Mouse (Mus musculus) adrenal gland, adult 18-20 months (tissue): ENCODE measurements at regions not wholly inside any gene's neighbourhood (a gene's known extent, or its start where the extent isn't known, plus 50 kb on each side); places are given as distances from the start of the nearest gene placed in this dataset.

Source experiments
- DNase-seq, 2 experiments: peaks; one replicate each; pipeline ENCODE4 v3.0.0; 2021 to 2022; ENCODE audit warnings: low spot score in 2 of 2

DNA sequence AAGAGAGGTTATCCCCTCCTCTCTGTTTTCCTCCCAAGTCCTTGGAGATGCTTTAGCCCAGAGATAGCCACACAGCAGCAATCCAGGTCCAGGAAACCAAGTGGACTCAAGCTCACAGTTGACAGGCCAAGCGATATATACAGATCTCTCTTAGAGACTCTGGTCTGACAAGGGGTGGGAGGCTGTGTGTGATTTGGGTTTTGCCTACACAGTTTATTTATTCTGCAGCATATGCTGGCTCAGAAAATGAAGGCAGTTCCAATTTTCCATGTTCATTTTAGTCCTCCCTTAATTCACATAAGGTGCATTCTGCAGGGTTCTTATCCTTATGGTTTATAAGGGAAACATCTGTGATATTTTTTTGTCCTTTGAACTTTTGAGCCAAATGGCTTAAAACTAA is 595.0 kb upstream of the Apob start:
- no peak for DNase-seq

DNA sequence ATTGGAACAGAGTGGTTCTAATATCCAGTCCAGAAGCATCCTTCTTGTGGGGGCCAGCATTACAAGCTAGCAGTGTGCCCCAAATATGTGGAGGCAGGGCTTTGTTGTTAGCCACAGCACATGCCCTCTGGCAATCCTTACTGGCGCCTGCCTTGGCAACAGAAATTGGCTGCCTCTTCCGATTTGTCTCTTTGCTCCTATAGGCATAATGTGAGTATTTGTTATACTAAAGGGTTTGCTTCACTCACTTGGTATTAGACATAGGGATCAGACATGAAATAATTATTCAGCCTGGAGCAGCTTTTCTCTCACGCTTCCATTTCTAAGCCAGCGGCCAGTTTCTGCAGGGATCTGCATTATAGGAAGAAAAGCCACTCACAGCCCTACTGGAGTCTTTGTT is 573.6 kb upstream of the Apob start:
- no peak for DNase-seq

DNA sequence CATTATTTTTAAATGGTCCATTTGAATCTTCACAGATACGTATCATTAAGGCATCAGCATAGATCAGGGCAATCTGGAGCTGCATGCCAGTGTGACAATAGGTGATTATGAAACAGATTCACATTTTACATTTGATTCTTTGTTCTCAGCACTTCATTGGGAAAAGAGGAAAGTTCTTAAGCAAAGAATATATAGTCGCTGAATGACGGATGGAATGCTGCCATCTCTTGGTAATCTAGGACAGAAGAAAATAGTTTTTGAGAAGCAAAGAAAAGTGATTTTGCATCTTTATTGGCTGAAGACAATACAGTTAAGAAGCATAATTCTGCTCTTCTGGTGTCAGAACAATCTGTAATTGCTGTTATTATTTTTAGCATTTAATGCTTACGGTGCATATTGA is 565.6 kb upstream of the Apob start:
- no peak for DNase-seq

DNA sequence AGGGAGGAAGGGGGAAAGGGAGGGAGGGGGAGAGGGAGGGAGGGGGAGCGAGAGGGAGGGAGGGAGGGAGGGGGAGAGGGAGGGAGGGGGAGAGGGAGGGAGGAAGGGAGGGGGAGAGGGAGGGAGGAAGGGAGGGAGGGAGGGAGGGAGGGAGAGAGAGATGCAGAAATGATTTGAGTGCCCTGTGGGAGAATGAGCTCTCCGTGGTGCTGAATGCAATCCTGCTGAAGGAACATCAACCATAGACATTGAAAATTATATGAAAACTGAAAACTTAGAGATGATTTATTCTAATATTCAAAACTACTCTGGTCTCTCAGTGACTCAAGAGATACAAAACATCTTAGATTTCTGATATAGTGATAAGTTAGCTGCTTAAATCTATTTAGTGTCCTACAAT is 557.2 kb upstream of the Apob start:
- no peak for DNase-seq

DNA sequence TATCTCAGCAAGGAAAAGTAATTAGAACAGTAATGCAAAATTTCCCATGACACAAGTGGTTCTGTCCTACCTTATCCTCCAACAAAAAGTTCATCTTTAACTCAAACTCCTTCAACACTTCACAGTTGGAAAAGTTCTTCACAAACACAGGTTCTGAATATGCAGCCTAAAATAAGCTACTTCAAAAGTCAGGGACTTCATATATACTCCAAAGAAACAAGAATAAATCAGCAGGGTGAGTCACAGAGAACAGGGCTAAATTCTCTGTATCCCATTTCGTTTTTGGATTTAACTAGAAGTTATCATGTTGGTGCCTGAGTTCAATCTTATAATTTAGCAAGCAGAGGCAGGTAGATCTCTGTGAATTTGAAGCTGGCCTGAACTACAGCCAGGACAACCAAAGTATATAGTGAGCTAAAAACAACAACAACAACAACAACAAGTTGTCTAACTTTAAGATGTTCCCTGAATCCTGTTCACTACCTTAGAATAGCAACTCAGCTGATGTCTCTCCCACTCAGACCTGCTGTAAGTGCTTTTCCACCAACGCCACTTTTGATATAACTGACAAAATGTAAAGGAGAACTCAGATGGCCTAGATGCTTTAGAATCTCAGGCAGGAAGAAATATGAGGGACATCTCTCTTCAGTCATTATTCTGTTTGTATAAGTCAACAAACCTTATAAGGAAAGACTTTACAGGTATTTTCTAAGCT is 555.5 kb upstream of the Apob start:
- DNase-seq: no peak

DNA sequence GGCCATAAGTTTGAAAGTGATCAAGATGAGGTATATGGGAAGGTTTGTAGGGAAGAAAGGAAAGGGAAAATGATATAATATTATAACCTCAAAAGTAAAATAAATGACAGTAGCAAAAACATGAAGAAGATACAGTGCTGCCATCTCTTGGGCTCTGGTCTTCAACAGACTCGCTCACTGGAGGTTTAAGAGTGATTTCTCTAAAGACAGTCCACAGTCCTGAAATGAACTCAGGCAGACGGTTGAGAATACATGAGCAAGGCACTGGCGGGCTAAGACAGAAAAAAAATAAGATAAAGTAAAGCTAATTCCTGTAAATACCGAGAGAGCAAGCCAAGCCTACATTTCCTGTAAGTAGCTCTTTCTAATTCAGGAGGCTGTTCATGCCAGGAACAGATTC is 546.5 kb upstream of the Apob start:
- no peak for DNase-seq

DNA sequence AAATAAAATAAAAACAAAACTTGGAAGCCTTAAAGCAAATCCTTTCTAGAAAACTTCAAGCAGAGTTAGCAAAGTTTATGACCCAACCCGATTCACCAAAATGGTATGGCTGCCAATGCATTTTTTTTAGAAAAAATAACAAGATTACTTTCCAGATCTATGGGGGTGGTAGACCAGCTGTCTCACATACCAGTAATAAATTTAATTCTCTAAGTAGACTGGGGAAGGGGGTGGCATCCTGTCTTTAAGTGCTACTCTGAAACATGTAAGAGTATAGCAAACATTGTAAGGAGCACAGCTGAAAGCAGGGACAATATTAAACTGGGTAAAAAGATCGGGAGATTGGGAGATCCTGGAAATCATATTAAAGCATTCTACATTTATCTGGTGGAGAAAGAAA is 532.2 kb upstream of the Apob start:
- DNase-seq: no peak

DNA sequence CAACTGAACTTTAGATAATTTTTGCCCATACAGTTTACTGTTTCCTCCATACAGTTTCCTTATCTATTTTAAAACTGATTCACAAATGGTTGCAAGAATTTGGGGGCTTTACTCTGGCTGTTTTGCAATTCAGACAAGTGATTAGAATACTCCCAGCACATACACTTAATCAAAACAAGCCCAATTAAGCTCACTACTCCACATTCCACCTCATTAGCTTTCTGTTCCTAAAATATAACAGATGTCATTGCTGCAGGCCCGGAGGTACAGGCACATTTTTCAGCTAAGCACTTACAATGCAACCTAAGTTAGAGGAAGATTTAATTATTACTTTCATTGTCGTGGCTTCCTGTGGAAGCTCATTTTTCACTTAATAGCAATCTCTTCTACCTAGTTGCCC is 526.9 kb upstream of the Apob start:
- no peak for DNase-seq

DNA sequence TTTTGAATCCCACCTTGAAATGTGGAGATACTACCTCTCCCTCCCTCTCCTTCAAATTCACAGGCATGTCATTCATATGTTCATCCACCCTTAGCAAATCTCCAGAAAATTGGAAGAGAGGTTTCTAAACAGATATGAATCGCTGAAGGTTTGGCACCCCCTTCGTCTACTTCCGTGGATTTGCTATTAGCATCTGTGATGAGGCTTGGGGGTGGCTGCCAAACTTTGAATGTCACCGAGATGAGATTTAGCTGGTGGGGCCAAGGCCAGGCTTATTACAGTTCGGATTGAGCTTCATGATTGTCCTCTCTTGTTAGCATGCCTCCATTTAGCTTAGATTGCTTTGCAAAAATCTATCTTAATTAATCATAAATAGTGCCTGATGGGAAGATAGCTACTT is 520.4 kb upstream of the Apob start:
- no peak for DNase-seq

DNA sequence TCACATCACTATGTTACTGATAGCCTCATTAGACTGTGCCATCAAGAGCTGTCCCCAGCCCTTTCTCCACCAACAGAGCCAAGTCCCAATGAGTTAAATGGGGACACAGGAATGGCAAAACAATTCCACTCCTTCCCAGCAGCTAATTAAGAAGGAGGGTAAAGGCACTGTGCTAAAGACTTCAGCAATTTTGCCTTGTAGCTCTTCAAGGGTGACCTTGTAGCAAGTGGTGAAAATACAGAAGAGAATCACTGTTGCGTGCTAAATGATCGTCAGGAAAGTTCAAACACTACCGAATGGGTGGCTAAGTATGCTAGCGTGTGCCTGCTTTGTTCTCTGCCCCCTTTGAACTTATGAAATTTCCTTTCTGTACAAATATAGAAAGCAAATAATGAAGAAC is 519.9 kb upstream of the Apob start:
- no peak for DNase-seq

DNA sequence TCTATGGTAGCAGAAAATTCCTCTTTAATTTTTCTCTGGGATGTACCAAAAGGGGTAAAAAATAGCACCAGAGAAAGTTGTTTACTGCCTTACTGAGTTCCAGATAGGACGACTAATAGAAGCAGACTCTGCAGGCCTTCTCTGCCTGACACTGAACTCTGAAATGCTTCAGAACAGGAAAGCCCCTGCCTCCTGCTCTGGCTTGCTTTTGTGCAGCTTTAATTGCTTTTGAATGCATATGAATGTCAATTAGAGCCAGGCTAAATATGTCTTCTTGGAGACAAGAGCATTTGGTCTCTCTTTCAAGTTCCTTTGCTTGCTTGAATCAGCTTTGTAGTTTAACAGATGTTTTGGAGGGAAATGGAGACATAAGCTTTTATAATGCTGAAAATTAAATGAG is 512.5 kb upstream of the Apob start:
- no peak for DNase-seq

DNA sequence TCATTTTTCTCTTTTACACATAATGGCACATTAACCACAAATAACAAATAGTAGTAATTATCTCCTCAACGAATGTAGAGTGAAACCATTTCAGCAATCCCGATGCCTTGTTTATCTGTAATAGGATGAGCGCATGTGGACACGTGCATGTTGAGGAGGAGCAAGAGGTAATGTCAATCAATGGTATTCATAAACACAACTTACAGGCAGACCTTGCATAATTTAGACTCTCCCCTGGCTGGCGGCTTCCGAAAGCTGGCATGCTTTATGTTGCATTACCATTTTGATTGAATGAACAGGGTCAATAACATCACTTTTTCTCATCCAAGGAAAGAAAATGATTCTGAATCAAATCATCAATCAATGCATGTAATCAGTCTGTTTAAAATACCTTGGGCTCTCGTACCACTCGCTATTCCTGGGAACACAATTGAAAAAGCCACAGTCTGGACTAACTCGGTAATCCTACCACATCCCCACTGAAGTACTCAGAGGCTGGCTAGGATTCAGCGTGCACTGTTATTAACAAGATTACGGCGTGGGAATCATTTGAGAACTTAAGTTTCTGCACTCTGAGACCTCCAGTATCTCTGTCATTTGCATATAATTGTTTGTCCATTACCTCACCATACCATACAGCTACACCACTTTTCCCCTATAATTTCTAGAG is 464.7 kb upstream of the Apob start:
- no peak for DNase-seq

DNA sequence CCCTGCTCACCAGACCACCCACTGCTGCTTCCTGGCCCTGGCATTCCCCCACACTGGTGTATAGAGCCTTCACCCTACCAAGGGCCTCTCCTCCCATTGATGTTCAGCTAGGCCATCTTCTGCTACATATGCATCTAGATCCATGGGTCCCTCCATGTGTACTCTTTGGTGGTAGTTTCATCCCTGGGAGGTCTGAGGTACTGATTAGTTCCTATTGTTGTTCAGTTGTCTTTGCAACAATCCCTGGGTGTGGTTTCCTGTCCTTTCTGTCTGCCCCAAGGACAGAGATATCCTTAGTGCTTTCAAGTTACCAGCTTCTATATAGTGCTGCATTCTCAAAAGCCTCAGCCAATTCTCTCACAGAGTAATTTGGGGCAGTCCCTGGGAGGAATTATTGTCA is 440.1 kb upstream of the Apob start:
- no peak for DNase-seq

DNA sequence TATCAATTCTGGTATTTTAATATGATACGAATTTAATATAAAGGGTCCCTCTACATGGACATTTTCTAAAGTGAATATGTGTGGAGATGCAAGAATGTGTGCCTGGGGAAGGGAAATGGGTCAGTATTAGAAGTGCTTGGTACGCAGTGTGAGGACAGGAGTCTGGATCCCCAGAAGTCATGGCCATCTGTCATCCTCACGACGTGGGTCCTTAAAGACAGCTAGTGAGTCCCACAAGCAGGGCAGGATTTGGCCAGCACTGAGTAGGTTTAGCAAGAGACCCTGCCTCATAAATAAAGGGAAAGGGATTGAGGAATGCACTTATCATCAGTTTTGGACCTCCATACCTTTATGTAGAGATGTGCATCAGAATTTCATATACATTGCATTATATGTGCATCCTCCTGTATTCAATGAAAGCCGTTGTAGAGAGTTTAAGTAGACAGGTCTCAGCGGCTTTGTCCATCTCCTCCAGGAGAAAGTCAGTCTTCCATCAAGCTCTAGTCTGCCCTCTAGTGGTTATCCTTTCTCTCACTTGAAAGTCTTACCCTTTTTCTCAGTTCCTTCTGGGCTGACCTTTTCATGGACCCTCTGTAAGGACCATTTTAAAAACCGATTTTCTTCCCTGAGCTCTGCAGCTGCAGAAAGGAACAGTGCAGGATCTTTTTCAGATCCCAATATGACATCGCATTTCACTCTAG is 434.0 kb upstream of the Apob start:
- no peak for DNase-seq

DNA sequence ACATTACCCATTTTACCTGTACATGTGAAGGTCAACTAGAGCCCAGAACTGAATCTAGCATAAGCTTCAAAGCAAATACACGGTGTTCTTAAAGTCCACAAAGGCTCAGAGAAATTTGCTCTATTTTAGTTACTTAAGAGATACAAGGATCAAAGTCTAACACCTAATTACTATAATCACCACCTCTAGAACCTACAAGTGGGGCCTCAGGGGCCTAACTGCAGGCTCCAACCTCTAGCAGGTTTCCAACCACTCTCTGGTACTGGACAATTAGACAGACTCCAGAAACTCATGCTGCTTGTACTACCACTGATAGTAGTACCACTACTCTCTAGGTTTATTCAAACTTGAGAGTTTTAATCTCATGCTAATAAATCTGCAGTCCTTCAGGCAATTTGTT is 428.7 kb upstream of the Apob start:
- DNase-seq: no peak

DNA sequence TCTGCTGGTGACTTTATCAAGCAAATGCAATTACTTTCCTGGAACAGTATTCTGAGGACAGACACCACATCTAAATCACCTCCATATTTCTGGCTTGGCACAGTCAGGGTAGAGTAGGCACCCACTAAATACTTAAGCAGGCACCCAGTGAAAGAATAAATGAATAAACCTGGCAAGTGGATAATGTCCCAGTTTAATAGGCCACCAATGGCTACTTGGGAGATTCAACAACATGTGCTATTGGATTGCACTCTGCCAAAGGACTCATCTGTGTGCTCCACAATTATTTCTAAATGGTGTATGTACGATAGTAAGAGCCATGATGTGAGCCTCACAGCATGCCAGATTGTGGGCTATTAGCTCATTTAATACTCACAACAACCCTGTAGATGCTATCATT is 417.2 kb upstream of the Apob start:
- DNase-seq: no peak

DNA sequence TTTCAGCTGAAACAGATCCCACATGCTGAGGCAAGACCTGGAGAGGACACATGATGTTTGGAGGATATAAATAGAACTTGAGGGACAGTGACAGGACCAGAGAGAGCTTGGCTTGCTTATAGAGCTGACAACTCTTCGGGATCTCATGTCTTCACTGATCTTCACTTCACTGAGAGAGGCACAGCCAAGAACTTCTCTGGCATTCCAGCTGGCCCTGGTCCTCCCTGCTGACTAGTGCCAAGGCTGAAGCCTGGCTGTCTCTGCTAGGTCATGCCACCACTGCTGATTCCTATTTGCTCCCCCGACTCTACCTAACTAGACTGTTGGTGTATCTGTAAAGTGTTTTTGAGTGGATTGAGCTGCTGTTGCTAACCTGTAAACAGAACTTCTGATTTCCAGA is 401.4 kb upstream of the Apob start:
- no peak for DNase-seq

DNA sequence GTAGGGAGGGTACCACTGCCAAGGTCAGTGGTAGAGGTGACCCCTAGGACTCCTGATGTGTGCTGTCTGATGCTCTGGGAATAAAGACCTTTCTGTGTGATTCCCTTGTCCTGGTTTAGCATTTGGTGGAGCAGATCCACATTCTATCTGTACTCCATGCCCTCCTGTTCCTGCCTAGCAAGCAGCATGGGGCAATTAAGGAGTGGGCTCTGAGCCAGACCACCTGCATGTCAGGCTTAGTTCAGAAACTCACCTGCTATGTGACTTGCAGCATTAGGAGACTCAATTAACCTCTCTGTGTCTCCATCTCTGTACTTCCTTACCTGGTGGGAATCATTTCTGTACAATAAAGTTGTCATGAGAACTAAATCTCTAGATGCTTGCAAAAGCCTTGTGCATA is 389.9 kb upstream of the Apob start:
- DNase-seq: no peak

DNA sequence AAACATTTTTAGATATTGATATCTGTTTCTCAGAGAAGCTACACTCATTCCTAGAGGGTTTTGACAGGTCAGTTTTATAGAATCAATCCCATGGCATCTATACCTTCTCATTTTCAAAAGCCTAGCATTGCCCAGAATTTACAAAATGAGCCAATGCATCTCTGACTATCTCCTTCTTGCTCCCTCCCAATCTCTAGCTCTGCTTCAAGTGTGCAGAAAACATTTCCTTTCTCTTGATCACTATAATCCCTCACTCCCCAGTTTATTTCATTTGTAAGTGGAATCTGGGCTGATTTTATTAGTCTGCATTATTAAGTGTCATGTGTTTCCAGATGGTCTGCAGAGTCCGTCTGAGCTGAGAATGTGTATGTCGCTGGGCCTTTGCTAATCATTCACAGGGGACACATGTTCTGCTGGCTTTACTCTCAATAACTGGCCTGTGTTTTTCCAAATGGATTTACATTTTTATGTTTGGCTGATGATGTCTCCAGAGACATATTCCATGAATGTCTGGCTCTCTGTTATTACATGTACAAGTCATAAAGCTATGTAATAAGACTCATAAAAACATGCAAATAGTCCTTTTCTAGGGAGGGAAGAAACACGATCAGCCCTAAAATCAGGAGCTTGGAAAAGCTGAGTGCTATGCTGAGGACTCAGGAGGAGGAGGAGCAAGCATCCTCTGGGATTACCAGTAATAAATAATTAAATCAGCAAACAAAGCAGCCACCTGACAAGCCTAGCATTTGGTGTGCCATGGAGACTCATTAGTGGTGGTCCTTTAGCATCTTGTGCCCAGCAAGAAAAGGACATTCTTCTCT is 366.0 kb upstream of the Apob start:
- DNase-seq: no peak

DNA sequence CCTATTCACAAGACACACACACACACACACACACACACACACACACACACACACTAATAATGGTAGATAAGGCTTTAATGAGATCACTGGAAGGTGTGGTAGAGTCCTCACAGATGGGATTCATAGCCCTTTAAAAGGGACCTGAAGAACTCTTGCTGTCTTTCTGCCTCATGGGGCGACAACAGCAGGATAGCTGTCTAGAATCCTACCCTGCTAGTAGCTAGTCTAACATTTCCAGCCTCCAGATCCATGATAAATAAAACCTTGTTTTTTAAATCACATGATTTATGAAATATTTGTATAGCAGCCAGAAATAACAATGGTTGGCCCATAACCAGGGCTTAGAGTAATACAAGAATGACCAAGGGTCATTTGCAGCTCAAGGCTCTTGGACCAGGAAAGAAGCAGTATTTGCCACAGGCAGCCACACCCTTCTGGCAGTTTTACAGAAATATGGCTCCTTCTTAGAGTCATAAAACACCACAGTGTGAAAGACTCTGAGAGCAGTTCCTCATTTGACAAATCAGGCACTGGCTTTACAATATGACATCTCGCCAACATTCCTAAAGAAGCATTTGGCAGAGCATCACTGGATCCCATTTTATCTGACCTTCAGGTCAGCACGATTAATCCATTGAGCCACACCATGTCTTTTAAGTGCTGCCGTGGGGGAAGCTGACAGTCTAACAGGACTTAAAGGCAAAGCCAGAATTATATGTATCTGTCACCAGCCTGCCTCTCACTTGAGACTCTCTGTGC is 340.9 kb upstream of the Apob start:
- DNase-seq: no peak

DNA sequence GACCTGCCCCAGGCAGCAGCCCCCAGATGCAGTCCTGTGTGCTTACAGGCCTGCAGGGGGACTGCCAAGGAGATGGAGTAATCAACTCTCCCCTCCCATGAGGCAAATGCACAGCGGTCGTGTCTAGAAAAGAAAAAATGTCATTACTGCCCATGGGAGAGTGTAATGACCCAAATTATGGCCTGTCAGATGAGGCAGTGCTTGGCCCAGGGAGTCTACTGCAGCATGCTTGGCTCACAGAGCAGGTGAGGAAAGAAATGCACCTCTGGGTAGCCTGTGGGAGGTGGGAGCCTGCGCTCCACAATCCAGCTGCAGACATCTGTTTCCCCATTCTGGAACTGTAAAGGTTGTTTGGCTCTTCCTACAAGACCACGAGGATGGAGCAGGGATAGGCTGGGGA is 339.8 kb upstream of the Apob start:
- DNase-seq: no peak
